Mouse (Mus musculus): ENCODE measurements around the gene Celsr1. TPM values are rescaled to one million over a fixed set of nuclear protein-coding genes. Genes with fewer than 3 reads are reported as not detected.
"Not testable (repeated sequence)": the region's sequence is repeated elsewhere in the genome, so short reads cannot be mapped to it uniquely, and the experiment has no call there.

Celsr1 gene
- polyA plus RNA-seq, 1 experiment from 2014 or later: 2.5 TPM

DNA sequence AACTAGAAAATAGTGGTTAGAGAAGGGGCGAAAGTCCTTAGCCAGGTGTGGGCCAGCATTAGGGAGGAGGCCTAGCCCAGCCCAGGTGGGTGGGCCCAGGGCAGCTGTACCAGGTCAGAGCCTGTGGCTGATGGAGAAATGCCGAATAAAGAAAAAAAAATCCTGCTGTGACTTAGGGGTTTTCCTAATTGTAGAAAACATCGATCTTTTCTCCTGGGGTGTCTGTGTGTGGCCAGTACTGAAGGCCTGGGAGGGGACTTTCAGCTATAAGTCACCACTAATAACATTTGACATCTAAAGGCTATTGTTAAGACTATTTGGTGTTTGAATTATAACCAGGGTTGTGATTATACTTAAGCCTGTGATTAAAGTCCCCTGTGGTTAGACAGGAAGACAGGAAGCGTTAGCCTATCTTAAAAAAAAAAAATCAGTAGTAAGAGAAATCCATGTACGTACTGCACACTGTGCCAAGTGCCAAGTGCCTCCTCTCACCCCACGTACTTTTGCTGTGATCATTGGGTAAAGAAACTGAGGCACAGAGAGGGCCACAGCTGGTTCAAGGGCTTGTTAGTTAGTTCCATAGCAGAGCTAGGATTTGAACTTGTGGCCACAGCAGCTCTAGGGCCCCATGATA, 28.4 kb upstream of the Celsr1 start:
- no peak overlapping the region for H3K4me3 ChIP-seq
- no peak for ATAC-seq (ENCODE audit: insufficient number of reproducible peaks, insufficient read depth, low FRiP score, low TSS enrichment)
- H3K27ac ChIP-seq: no peak overlapping the region
- 62% methylated on average over 6 of the region's 6 CpGs for WGBS
- H3K36me3 ChIP-seq: no peaks in the 10 kb centered on the region
- H3K9ac ChIP-seq: no peak overlapping the region
- H3K4me2 ChIP-seq (replicated peaks): no peak overlapping the region
- H3K4me1 ChIP-seq: peaks cover 39% of the 10 kb centered on the region
- no peaks in the 10 kb centered on the region for H3K9me3 ChIP-seq
- no peaks in the 10 kb centered on the region for H3K27me3 ChIP-seq

GRCm38 (mm10) chr15:86061221-86061620, 27.6 kb upstream of the Celsr1 start:
- no peak overlapping the region for H3K27ac ChIP-seq
- H3K27me3 ChIP-seq: no peaks in the 10 kb centered on the region
- ATAC-seq (ENCODE audit: insufficient number of reproducible peaks, insufficient read depth, low FRiP score, low TSS enrichment): no peak
- H3K9ac ChIP-seq: no peak overlapping the region
- no peaks in the 10 kb centered on the region for H3K9me3 ChIP-seq
- no peak overlapping the region; the same call in 1 of the 2 replicates for H3K4me3 ChIP-seq
- no peak overlapping the region for H3K4me2 ChIP-seq (replicated peaks)
- H3K36me3 ChIP-seq: no peaks in the 10 kb centered on the region
- H3K4me1 ChIP-seq: peaks cover 37% of the 10 kb centered on the region
- WGBS: 85% methylated on average over 7 of the region's 7 CpGs

DNA sequence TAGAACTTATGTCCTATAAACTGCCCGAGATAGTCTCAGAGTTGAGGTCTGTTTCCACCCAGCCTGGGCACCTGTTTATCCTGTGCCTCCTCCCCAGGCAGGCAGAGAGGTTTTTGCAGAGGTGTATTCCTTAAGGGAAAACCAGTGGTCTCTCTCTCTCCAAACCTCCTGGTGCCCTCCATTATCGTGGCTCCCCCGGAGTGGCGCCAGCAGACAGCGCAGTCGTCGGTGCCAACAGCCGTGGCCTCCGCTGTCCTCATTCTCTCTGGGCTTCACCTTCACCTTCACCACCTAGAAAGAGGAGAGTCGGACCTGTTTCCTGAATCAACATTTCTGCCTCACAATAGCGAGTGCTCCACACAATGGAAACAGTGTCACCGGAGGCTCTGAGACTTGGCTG, 27.0 kb upstream of the Celsr1 start:
- 80% methylated on average over 12 of the region's 12 CpGs for WGBS
- H3K27me3 ChIP-seq: no peaks in the 10 kb centered on the region
- peaks cover 37% of the 10 kb centered on the region for H3K4me1 ChIP-seq
- H3K36me3 ChIP-seq: no peaks in the 10 kb centered on the region
- H3K9me3 ChIP-seq: no peaks in the 10 kb centered on the region
- no peak overlapping the region for H3K4me2 ChIP-seq (replicated peaks)
- no peak overlapping the region for H3K27ac ChIP-seq
- H3K9ac ChIP-seq: no peak overlapping the region; the same call in 1 of the 2 replicates
- H3K4me3 ChIP-seq: no peak overlapping the region
- ATAC-seq (ENCODE audit: insufficient number of reproducible peaks, insufficient read depth, low FRiP score, low TSS enrichment): no peak

DNA sequence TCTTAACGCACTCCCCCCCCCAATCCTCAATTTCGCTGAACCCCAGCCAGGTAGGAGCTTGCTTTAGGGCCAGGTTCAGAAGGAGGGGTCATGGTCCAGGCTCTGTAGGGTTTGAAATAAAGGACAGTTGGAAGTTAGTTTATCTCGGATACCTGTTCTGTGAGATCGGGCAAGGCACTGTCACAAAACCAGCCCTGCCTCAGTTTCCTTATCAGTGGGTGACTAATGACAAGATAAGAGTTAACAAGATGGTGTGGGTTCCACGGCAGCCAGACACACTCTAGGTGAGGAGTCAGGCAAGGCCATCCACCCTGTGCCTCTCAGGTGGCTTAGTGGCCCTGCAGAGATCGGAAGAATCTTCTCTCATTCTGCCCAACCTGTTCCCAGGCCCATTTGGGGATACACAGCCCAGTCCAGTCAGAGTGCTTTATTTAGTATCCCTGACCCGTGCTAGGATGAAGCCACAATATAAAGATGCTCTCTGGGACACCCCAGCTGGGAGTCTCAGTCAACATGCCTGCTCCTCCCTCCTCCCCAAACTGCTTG, 26.3 kb upstream of the Celsr1 start:
- H3K36me3 ChIP-seq: no peaks in the 10 kb centered on the region
- H3K4me2 ChIP-seq (replicated peaks): peak overlapping the region; percentile 79
- H3K9me3 ChIP-seq: no peaks in the 10 kb centered on the region
- H3K4me1 ChIP-seq: peaks cover 37% of the 10 kb centered on the region
- ATAC-seq (ENCODE audit: insufficient number of reproducible peaks, insufficient read depth, low FRiP score, low TSS enrichment): no peak
- H3K27ac ChIP-seq: no peak overlapping the region
- H3K27me3 ChIP-seq: no peaks in the 10 kb centered on the region
- WGBS: 72% methylated on average over 7 of the region's 7 CpGs
- peak overlapping the region; percentile 90 for H3K4me3 ChIP-seq
- H3K9ac ChIP-seq: peak overlapping the region; percentile 83

DNA sequence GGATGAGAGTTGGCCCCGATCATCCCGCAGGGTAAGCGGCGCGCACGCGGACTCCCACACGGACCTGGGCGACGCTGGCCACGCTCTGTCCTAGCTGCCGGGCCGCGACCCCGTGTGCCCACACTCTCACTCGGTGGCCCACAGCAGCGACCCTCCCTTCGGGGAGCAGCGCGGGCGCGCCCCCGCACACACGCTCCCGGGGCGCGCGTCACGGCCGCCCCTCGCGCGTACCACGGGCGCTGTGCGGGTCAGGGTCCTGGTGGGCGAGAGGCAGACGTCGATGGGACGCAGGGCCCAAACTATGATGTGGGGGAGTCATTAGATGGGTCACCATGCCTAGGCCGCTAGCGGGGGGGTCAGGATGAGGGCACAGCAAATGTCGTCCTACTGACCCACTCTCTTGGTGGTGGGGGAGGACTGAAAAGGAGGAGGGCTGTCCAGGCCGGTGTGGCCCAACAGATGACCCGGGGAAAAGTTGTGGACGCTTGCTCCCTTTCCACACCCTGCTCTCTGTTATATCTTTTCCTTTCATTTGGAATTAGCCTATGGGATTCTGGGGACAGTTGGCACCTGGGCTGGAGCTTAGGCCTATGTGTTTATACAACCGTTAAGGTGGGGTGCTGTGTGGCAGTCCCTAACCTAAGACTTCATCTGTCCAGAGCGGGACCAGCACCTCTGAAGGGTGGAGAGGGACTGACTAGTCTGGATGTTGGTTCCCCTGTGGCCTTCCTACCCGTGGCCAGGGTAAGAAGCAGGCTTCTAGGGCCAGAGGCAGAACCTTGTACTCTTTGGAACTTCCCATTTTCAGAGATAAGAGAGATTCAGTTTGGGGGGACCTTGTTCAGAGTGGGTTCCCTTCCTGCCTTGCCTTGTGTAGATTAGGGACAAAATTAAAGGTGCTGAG, 25.6 kb upstream of the Celsr1 start:
- Histone ChIP-seq H3K4me1 (peaks cover 37% of the 10 kb centered on the region), H3K9ac (peak overlapping the region; percentile 83), H3K36me3 (no peaks in the 10 kb centered on the region), H3K4me2 (replicated peaks) (peak overlapping the region; percentile 79), H3K27me3 (no peaks in the 10 kb centered on the region), H3K27ac (peak overlapping the region; percentile 63; the same call in 1 of the 2 replicates), H3K4me3 (peak overlapping the region; percentile 90), H3K9me3 (no peaks in the 10 kb centered on the region)
- WGBS: 2% methylated on average over 49 of the region's 49 CpGs
- ATAC-seq (ENCODE audit: insufficient number of reproducible peaks, insufficient read depth, low FRiP score, low TSS enrichment): peak; percentile 62

DNA sequence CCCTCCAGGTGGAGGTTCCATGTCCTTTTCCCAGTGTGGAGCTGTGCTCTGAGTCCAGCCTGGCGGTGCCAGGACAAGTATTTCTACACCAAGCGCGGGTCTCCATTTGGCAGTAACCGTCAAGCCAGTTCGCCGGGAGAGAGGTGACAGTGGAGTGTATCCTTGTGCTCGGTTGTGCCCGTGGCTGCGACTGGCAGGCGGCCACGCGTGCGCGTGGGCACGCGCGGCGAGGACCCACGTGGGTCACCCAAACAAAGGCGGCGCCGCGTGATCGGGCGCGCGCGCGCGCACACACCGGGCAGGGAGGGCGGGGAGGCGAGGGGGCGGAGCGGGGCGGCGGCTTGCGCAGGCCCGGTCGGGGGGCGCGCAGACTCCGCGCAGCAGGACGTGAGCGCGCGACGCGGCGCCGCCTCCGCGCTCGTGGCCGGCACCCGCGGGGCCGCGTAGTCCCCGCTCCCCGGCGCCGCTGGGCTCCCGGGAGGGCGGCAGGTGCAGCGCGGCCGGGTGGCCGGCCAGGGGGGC, 24.9 kb upstream of the Celsr1 start:
- peak overlapping the region; percentile 90 for H3K4me3 ChIP-seq
- peaks cover 37% of the 10 kb centered on the region for H3K4me1 ChIP-seq
- peak overlapping the region; percentile 63; the same call in 1 of the 2 replicates for H3K27ac ChIP-seq
- H3K9me3 ChIP-seq: no peaks in the 10 kb centered on the region
- H3K9ac ChIP-seq: peak overlapping the region; percentile 83
- peak overlapping the region; percentile 79 for H3K4me2 ChIP-seq (replicated peaks)
- no peaks in the 10 kb centered on the region for H3K27me3 ChIP-seq
- under 1% methylated on average over 38 of the region's 70 CpGs for WGBS
- H3K36me3 ChIP-seq: no peaks in the 10 kb centered on the region
- peak; percentile 45 for ATAC-seq (ENCODE audit: insufficient number of reproducible peaks, insufficient read depth, low FRiP score, low TSS enrichment)

GRCm38 (mm10) chr15:86057908-86058307, 24.3 kb upstream of the Celsr1 start:
- Histone ChIP-seq H3K4me1 (peaks cover 37% of the 10 kb centered on the region), H3K27me3 (no peaks in the 10 kb centered on the region), H3K36me3 (no peaks in the 10 kb centered on the region), H3K4me3 (peak overlapping the region; percentile 90), H3K4me2 (replicated peaks) (peak overlapping the region; percentile 79), H3K9ac (peak overlapping the region; percentile 83), H3K27ac (peak overlapping the region; percentile 30; the same call in 1 of the 2 replicates), H3K9me3 (no peaks in the 10 kb centered on the region)
- ATAC-seq (ENCODE audit: insufficient number of reproducible peaks, insufficient read depth, low FRiP score, low TSS enrichment): 0 out of 2 replicates have a peak, but pooled peaks have one; percentile 11
- WGBS: 6% methylated on average over 7 of the region's 7 CpGs

- peak within 1 kb of the TSS; percentile 83 for H3K9ac ChIP-seq
- 9% methylated on average over 6 of the region's 6 CpGs for WGBS
- no peak for ATAC-seq (ENCODE audit: insufficient number of reproducible peaks, insufficient read depth, low FRiP score, low TSS enrichment)
- H3K27ac ChIP-seq: peak within 1 kb of the TSS; percentile 30; the same call in 1 of the 2 replicates
- H3K36me3 ChIP-seq: no peaks in the 10 kb centered on the region
- H3K4me2 ChIP-seq (replicated peaks): peak within 1 kb of the TSS; percentile 79
- peaks cover 37% of the 10 kb centered on the region for H3K4me1 ChIP-seq
- peak within 1 kb of the TSS; percentile 90 for H3K4me3 ChIP-seq
- H3K9me3 ChIP-seq: no peaks in the 10 kb centered on the region
- no peaks in the 10 kb centered on the region for H3K27me3 ChIP-seq
These were observed 23.8 kb upstream of the Celsr1 start, which contains the start of gene Gramd4 for GRCm38 (mm10) chr15:86057413-86057812. Gene Gramd4 (plus strand): TSS chr15:86057695.

DNA sequence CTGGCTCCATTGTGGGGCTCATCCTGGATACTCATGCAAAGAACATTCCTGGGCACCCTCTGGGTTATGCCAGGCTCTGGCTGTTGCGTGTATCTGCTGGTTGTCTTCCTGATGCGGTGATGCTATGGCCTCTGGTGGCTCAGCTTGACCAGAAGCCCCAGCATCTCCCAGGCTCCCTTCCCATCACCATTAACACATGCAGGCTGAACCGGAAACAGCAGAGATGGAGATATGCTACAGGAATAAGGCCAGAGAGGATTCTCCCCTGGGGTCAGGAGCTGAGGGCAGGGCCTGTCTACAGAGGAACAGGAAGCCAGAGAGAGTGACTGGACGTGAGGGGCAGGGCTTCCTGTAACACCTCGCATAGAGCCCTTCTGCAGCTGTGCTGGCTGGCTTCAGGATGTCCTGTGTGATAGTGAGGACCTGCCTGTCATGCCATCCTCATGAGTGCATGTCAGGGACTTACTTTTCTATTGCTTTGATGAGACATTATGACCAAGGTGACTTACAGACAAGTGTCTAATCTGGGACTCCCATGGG, 22.7 kb upstream of the Celsr1 start:
- Histone ChIP-seq H3K9me3 (no peaks in the 10 kb centered on the region), H3K27ac (no peak overlapping the region), H3K4me1 (peaks cover 36% of the 10 kb centered on the region), H3K27me3 (no peaks in the 10 kb centered on the region), H3K4me2 (replicated peaks) (no peak overlapping the region), H3K36me3 (no peaks in the 10 kb centered on the region), H3K9ac (no peak overlapping the region), H3K4me3 (no peak overlapping the region)
- ATAC-seq (ENCODE audit: insufficient number of reproducible peaks, insufficient read depth, low FRiP score, low TSS enrichment): no peak
- 76% methylated on average over 5 of the region's 5 CpGs for WGBS

DNA sequence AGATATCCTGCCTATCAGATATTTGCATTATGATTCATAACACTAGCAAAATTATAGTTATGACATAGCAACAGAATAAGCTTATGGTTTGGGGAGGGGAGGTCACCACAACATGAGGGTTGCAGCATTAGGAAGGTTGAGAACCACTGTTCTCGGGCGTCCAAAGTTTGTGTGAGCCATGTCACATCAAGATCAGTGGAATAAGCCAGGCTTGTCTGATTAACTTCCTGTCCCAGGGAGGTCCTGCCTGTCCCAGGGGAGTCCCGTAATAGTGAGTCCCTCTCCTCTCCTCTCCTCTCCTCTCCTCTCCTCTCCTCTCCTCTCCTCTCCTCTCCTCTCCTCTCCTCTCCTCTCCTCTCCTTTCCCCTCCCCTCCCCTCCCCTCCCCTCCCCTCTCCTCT, 21.3 kb upstream of the Celsr1 start:
- not testable (repeated sequence) for H3K27me3 ChIP-seq; H3K4me3 ChIP-seq; H3K4me2 ChIP-seq (replicated peaks); H3K36me3 ChIP-seq; H3K9me3 ChIP-seq; ATAC-seq (ENCODE audit: insufficient number of reproducible peaks, insufficient read depth, low FRiP score, low TSS enrichment); H3K27ac ChIP-seq; H3K9ac ChIP-seq
- WGBS: 60% methylated on average over 3 of the region's 3 CpGs
- H3K4me1 ChIP-seq: peaks cover 22% of the 10 kb centered on the region

DNA sequence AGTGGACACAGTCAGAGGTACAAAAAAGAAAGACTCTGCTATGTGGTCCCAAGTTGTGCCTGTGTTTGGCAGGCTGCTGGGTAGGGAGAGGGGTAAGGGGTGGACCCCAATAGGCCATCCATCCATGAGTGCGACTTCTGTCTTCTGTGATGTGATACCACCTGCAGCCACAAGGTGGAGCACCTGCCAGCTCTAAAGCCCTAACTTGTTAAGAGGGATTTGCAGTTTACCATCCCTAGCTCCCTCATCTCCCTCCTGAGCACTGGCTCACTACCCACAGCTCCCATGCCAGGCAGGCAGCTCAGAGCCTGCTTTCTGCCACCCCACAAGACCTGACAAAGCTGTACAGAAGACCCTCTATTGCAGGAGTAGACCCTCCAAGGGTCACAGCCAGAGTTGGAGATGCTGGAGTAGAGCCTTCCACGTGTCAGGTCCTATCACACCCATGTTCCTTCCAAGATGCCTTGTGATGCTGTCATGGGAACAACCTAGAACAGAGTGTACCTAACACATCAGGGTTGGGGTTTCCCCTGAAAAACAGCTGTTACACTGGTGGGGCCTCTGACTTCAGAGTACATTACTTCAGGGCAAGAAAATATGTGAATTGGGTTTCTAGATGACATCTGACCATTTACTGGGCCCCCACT, 20.4 kb upstream of the Celsr1 start:
- no peak for ATAC-seq (ENCODE audit: insufficient number of reproducible peaks, insufficient read depth, low FRiP score, low TSS enrichment)
- no peaks in the 10 kb centered on the region for H3K27me3 ChIP-seq
- no peak overlapping the region for H3K4me3 ChIP-seq
- H3K4me1 ChIP-seq: peaks cover 15% of the 10 kb centered on the region
- H3K27ac ChIP-seq: no peak overlapping the region
- H3K4me2 ChIP-seq (replicated peaks): no peak overlapping the region
- H3K36me3 ChIP-seq: no peaks in the 10 kb centered on the region
- H3K9me3 ChIP-seq: no peaks in the 10 kb centered on the region
- H3K9ac ChIP-seq: no peak overlapping the region
- whole genome bisulfite sequencing: 43% methylated on average over 2 of the region's 2 CpGs
